Mouse (Mus musculus): ENCODE data around the gene Anxa7.

DNA sequence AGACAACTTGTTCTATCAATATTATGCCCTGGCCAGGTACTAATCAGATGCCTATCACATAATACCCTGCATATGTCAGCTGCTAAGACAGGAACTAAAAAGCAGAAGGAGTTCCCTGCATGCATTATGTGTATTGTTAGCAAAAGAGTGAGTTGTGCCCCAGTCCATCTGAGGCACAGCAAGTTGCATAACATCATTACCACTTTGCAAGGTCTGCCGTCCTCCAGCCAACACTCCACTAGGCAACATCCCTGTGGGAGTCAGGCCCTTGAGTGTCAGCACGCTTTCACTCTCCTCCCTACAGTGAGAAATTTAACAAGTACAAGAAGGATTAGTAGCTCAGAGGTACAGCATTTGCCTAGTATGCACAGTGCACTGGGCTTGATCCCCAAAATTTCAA, 28.5 kb upstream of the Anxa7 start:
- no peak for TF ChIP-seq POLR2A (IDR thresholded peaks at IDR 0.05; ENCODE audit: insufficient read length, low read depth)
- TF ChIP-seq MYOG (IDR thresholded peaks at IDR 0.05; ENCODE audit: control insufficient read depth in 1 of 3, insufficient read depth in 1 of 3, insufficient read length in 2 of 3, low read depth in 2 of 3), result no peak
- no peak for TF ChIP-seq E2F4 (IDR thresholded peaks at IDR 0.05; ENCODE audit: insufficient read depth)
- no peak for TF ChIP-seq MYOD1 (IDR thresholded peaks at IDR 0.05; ENCODE audit: control insufficient read depth in 1 of 3, insufficient read length in 2 of 3, low read depth in 2 of 3)
- no peak for TF ChIP-seq SRF (IDR thresholded peaks at IDR 0.05; ENCODE audit: control insufficient read depth, insufficient read length, low read depth)
- TF ChIP-seq POLR2AphosphoS2 (IDR thresholded peaks at IDR 0.05; ENCODE audit: insufficient read length, low read depth), result no peak
- TF ChIP-seq CEBPB (IDR thresholded peaks at IDR 0.05; ENCODE audit: insufficient read depth, poor library complexity, severe bottlenecking), result no peak
- no peak for TF ChIP-seq TCF12 (IDR thresholded peaks at IDR 0.05; ENCODE audit: insufficient read depth, poor library complexity, severe bottlenecking)
- TF ChIP-seq USF1 (IDR thresholded peaks at IDR 0.05; ENCODE audit: low read depth), result no peak
- TF ChIP-seq MAX (IDR thresholded peaks at IDR 0.05; ENCODE audit: low read depth), result no peak
- TF ChIP-seq REST (IDR thresholded peaks at IDR 0.05; ENCODE audit: insufficient read depth, insufficient read length), result no peak
